Mouse (Mus musculus) heart, adult 2 months (tissue): Measurements from ENCODE around the gene Pgghg.

Source experiments
- CTCF ChIP-seq: fragments of 200-600 bp; IDR thresholded peaks from 2 replicates; pipeline ENCODE4 v1.8.1; 2022; ENCODE audit warnings: antibody characterized with exemption, mild to moderate bottlenecking, moderate library complexity
- POLR2A ChIP-seq: fragments of 200-500 bp; IDR thresholded peaks from 2 replicates; pipeline ENCODE4 v1.6.1; 2011; ENCODE audit warnings: mild to moderate bottlenecking, low read depth, low read length, control low read depth; ENCODE audit not compliant: insufficient read depth

DNA sequence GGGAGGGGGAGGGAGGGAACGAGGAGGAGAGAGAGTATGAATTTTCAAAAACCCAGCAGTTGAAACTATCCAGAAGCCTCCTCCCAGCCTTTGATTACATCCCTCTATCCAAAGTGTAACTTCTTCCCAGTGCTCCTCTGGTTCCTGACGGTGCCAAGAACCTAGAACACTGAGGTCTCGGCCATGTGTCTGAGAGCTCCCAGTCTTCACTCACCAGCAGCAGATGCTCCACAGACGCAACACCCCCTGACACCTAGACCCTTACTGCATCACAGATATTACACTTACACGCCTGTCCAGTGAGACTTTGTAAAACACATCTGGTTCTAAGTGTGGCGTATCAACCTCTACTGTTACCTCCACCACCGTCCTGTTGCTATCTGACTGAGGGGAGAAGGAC is 11.2 kb downstream of the Pgghg start:
- no peak for TF ChIP-seq CTCF
- peak; percentile 32; the same call in 1 of the 2 replicates for TF ChIP-seq POLR2A
